Mouse (Mus musculus) heart, postnatal 14 days (tissue): ENCODE results near the gene Itga8. TPM values are rescaled to one million over a fixed set of nuclear protein-coding genes. Genes with fewer than 3 reads are reported as not detected.
A peak's percentile ranks its signal among the peaks of the same experiment; 100 is the strongest.

Experiments used
- DNase-seq, 2 experiments: peaks; one replicate each; pipeline ENCODE4 v3.0.0; 2021 to 2022
- intact Hi-C: fragments of 180-260 bp; cut with DNase I; formaldehyde crosslinking; loops from one replicate; pipeline ENCODE4 v1.15.1; 2025
- total RNA-seq, 2 experiments: library from RNA; stranded (reverse); gene quantifications; 2 replicates each; pipeline ENCODE4 v1.2.3; 2021

Itga8 gene
- total RNA-seq, 2 experiments from 2014 or later: 6.9 to 9.7 TPM

DNA sequence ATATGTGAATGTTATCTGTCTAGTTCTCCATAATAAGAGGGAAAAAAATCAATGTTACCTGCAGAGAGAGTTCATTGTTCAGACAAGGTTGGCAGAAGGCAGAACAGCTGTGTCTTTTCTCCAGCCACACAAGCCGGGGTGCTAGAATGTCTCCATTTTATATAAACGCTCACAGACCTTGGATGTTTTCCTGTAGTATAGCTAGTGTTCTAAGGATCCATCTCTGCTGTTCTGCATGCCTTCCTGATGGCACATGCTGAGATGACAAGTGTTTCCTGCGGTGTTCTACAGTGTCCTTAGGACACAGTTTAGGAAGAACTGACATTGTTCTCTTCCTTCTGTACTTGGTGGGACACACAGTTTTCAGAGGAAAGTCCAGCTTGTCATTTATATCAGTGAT lies 192.4 kb downstream of the Itga8 start:
- intact Hi-C loops: no loop called here

DNA sequence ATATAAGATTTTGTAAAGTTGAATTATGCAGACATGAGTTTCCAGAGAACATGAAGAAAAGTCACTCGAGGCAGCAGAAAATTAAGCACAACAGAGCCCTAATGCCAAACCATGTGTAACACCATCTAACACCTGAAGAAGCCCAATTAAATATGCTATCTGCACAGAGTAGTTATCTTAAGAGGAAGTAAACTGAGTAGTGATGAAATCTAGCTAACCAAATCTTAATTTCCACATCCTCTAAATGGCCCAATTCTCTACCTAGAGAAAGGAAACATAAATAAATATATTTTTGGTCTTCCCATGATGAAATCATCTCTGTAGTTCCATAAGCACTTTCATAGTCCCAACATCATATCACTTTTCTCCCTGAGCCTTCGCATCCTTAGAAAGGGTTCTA lies 193.4 kb downstream of the Itga8 start:
- DNase-seq: no peak
- intact Hi-C loops: no loop called here

More for the DNA sequence above, 192.4 kb downstream of the Itga8 start:
- no peak for DNase-seq

DNA sequence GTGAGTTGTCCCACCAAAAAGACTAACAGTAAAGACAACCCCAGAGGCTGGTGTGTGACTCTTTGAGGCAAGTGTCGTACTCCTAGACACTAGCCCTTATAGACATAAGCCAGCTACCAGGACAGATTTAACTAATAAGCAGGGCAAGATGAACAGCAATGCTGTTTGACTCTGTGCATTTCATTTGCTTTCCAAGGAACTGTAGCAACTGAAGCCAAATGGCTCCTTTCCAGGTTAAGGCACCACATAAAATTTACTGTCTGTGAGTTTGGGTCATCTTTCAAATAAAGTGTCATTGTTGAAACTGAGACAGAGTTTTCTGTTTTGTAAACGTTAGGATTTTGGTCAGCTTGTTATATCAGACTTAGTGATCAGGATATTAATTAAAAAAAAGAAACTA lies 194.5 kb downstream of the Itga8 start:
- intact Hi-C loops: no loop called here
- DNase-seq: no peak

DNA sequence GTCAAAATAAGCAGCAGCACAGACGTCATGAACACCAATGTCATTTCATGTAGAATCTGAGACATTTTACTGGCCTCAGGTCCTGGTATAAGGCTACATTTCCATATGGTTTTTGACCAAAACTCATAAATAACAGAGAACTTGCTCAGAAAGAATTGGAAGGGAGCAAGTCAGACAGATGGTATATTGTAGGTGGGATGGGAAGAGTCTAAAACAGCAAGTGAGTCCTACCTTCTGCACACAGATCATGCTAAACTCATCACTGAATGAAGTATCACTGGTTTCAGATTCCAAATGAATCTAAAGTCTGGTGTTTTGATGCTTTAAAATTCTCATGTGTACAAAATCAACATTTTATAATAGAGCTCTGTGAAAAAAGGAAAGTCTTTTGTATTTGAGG lies 198.5 kb downstream of the Itga8 start:
- DNase-seq: no peak
- intact Hi-C loops: no loop called here

GRCm38 (mm10) chr2:12092203-12092984 lies 209.3 kb downstream of the Itga8 start:
- DNase-seq: no peak
- intact Hi-C loops: no loop called here

GRCm38 (mm10) chr2:12090993-12091392 lies 210.7 kb downstream of the Itga8 start:
- intact Hi-C loops: no loop called here
- DNase-seq: no peak

GRCm38 (mm10) chr2:12085492-12085891 lies 216.2 kb downstream of the Itga8 start:
- intact Hi-C loops: no loop called here
- DNase-seq: no peak

DNA sequence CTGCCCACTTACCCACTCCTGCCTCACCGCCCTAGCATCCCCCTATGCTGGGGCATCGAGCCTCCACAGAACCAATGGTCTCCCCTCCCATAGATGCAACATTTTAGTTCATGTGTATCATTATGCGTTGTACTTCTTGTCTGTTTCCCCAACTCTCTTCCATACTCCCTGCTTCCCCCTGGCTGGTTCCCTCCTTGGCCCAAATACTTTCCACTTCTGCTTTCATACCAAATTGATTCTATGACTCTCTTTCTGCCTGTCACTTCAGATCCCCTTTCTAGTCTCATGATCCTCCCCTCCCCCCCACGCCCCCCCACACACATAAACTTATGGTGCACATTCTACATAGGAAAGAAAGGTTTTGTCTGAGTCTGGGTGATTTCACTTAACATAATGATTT lies 217.4 kb downstream of the Itga8 start:
- DNase-seq: no peak
- intact Hi-C loops: no loop called here

DNA sequence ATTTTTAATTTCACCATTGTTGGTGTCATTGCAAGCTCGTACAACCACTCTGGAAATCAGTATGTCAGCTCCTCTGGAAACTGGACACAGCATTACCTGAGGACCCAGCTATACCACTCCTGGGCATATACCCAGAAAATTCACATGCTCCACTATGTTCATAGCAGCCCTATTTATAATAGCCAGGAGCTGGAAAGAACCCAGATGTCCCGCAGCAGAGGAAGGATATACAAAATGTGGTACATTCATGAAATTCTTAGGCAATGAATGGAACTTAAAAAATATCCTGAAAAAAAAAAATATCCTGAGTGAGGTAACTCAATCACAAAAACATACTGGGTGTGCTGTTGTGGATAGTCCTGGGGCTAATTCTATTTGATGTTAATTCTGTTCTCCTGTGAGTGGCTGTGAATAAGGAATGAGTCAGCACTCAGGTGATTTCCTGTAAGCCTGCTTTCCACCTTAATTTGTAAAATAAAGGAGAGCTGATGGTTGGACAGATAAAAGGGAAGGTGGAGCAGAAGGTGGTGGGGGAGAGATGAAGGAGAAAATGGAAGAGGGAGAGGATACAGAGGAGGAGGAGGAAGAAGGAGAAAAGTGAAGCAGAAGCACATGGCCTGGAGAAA lies 224.3 kb downstream of the Itga8 start:
- intact Hi-C loops: no loop called here
- no peak for DNase-seq

GRCm38 (mm10) chr2:12065669-12066399 lies 235.9 kb downstream of the Itga8 start:
- no peak for DNase-seq
- intact Hi-C loops: no loop called here

DNA sequence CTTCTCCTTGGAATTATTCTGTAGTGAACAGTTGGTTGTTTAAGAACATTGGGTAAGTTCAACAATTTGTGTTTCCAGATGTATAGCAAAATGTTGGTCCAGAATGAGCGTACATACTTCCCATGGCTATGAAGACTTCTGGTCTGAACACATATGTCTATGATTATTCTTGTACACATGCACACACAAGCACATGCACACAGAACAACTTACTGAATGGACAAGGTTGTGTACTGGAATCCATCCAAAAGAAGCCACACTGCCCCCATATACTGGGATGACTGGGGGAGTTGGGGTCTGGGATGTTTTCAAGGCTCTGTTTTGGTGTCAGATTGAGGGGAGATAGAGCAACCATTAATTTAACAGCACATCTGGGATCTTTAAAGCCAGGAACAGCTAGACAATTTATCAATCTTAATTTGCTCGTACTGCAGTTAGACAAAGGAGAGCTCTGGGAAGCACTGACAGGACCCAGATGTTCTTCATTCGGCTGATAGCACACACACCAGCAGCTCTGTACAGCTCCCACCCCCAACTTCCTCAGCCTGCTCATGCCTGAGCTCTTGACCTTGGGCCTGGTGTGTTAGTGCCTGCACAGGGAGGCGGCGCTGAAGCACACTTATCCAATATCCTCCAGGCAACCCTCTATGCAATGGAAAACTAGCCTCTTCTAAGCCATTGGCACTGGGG lies 241.5 kb downstream of the Itga8 start:
- peak; percentile 11 to 16 for DNase-seq
- intact Hi-C loops: loop anchor here (5.0 kb wide), 1 partner anchor 92 kb away; no protein-coding TSS in a partner anchor

Other genes with a start within 250 kb of the Itga8 start
- 10 to 100 TPM; 21.5 to 25.9 TPM for gene Mindy3, start 117.5 kb upstream of the Itga8 start, total RNA-seq